Mouse (Mus musculus) gastrocnemius, postnatal 14 days (tissue): ENCODE data around the gene Recql5. TPM values are rescaled to one million over a fixed set of nuclear protein-coding genes. Genes with fewer than 3 reads are reported as not detected.

Experiments
- DNase-seq: peaks from one replicate; pipeline ENCODE4 v3.0.0; 2021; ENCODE audit warnings: mixed read lengths
- intact Hi-C: fragments of 180-260 bp; cut with DNase I; formaldehyde crosslinking; loops from one replicate; pipeline ENCODE4 v1.15.1; 2025; ENCODE audit warnings: low total_unique reads
- long read RNA-seq, 2 experiments: library from polyadenylated mRNA; stranded (forward); transcript quantifications; one replicate each; pipeline ENCODE4 v2.0.0; 2021
- total RNA-seq, 2 experiments: library from RNA; stranded (reverse); gene quantifications; 2 replicates each; pipeline ENCODE4 v1.2.3; 2021

Recql5 gene
- total RNA-seq, result 1 to 10 TPM; 5.7 to 6.3 TPM
- long read RNA-seq, experiment 1, transcript Recql5-201 (19 exons, 3,971 nt), result major isoform, 6 of 7 reads
- long read RNA-seq, experiment 1, partial matches to known transcripts, result 1 of 7 reads
- long read RNA-seq, experiment 1, other reads (novel, unspliced or antisense), result 0 of 7 reads
- long read RNA-seq, experiment 2, transcript Recql5-201 (19 exons, 3,971 nt), result major isoform, 8 of 11 reads
- long read RNA-seq, experiment 2, partial matches to known transcripts, result 0 of 11 reads
- long read RNA-seq, experiment 2, other reads (novel, unspliced or antisense), result 3 of 11 reads

DNA sequence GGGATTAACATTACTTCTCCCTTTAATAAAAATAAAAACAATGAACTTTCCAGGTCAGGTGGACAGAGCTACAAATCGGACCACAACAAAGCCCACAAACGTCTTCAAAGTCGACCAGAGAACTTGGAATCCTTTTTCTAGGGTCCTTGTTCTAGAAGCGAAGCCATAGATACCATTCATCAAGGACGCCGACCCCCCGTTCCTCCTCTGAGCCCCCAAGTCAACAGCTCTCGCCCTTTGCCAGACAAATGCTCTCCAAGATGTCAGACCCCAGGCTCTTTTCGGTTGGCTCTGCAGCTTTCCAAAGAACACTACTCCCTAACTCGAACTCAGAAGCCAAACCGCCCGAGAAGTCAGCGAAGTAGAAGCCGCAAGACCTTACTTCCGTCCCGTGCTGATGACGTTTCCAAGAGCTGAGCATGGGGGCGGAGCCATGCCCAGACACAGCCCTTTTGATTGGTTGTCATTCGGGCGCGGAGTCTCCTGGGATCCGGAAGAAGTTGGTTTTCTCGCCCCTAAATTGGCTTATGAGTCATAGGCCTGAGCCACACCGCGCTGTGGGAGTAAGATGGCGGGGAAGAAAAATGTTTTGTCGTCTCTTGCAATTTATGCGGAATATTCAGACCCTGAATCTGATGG, at the start of gene Recql5, which contains the start of gene Sap30bp:
Recql5 (minus strand) TSS at position 370 of the 639 bp plus-strand sequence.
Sap30bp (plus strand) TSS at position 175 of the 639 bp plus-strand sequence.
- intact Hi-C loops, result no loop called here
- DNase-seq, result peak; percentile 97

DNA sequence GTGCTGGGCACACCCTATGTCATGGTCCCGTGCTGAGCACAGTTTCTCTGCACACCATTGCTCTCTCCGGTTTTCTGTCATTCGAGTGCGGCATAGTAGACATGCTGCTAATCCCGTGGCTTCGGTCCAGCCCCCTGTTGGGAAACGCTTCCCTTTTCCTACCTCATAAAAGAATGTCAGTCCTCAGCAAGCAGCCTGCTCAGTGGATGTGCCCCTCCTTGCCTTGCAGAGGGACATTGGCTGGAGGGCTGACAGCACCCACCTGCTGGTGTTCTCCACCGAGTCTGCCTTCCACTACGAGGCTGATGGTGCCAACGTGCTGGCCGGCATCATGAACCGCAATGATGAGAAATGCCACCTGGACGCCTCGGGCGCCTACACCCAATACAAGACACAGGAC, 49.2 kb upstream of the Recql5 start:
- no peak for DNase-seq

DNA sequence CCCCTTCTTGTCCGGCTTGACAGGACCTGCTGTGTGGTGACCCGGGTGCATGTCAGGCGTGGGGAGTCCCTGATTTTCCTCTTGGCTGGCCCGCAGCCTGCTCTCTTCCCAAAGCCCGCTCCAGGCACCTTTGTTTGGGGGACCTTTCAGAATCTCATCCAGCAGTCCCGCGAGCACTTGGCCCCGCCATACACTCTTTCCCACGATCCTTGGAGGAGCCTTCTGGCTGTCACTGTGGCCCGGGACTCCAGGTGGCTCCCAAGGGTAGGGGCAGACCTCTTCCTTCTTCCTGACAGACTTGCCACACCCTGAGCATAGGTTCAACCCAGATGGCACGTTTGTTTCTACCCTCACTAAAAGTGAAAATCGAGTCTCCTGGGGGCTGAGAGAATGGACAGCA, 42.3 kb upstream of the Recql5 start:
- intact Hi-C loops, result no loop called here
- no peak for DNase-seq

More for the DNA sequence above, 49.2 kb upstream of the Recql5 start:
- intact Hi-C loops, result no loop called here

DNA sequence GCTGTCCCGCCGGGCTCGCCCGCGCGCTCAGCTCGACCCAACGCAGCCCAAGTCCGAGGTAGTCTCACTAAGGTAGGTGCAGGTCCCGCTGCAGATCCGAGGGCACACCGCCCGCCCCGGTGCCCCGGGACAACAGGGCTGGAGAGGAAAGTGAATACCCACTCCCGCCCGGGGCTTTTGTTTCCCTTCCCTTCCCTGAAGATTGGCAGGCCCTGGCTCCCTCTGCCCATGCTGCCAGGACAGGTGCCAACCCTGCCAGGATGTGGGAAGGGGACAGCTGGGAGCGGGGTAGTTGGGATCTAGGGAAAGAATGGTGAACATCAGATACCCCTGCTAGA, 41.8 kb upstream of the Recql5 start:
- DNase-seq, result no peak
- intact Hi-C loops, result no loop called here

DNA sequence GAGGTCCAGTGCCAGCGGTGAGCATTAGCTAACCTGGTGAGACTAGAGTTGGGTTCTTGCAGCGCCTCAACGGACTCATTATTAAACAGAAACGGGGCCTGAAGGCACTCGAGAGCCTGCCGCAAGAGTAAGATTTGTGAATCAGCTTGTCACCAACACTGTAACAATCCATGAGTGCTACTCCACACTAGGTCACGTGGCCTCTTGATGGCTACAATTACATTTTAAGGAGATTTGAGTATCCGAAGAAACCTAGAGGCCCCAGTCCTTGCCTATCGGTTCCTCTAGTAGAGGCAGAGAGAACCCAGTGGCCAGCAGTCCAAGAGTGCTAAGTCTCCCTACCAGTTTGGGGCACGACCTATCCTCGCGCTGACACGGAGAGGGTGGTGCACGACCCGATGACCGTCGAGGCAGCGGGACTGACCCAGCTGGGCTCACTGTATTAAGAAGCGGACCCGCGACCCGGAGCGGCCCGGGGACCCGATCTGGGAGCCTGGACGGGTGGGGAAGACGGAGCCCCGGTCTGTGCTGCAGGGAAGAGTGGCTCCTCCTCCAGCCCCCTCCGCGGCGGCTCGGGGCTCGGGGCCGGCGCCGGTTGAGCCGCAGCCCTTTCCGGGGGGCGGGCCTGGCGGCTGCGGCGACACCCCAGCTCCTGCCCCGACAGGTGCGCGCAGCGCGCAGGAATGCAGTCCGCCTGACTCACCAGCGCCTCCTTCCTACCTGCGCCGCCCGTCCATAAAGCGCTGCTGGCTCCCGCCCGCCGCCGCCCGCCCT, 41.2 kb upstream of the Recql5 start, which contains the start of gene Itgb4:
Itgb4 (plus strand) TSS at position 401 of the 774 bp plus-strand sequence.
- peak; percentile 22 for DNase-seq
- intact Hi-C loops, result no loop called here

DNA sequence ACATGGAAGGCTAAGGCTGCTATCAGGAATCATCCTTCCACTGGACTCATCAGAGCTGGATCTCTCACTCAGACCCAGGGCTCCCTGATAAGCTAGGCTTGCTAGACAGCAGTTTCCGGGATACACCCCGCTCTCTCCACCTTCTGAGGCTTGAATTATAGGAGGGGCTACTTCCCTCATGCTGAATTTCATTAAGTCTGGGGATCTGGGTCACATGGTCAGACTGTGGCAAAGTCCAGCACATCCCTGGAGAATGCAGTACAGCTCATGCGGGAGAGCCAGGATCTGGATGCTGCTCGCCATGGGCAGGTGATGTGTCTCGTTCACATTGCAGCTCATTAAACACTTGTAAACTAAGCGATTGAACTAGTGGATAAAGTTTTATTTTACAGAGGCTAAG, 37.7 kb upstream of the Recql5 start:
- intact Hi-C loops, result no loop called here
- DNase-seq, result no peak

DNA sequence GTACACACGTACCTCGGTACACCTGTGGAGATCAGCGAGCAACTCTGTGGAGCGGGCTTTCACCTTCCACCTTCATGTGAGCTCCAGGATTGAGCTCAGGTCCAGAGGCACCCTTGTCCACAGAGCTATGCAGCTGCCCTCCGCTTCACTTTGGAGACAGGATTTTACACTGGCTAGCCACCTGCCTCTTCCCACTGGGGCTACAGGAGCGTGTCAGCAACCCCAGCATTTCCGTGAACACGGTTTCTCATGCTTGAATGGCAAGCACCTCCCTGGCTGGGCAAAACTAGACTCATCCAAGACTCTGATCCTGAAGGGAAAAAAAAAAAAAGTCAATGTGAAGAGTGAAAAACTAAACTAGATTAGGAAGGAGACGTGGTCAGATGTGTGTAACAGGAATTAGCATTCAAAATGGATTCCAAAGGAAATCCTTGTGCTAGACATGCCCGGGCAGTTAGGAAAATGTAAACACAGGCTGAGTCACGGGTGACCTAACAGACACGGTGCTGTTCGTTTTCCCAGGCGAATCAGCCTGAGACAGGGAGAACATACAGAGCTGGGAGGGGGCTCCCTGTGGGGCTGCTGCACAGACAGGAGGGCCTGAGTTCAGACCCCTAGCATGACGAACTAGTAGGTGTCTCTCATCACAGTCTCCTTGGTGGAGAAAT, 36.9 kb upstream of the Recql5 start:
- DNase-seq, result no peak
- intact Hi-C loops, result no loop called here

DNA sequence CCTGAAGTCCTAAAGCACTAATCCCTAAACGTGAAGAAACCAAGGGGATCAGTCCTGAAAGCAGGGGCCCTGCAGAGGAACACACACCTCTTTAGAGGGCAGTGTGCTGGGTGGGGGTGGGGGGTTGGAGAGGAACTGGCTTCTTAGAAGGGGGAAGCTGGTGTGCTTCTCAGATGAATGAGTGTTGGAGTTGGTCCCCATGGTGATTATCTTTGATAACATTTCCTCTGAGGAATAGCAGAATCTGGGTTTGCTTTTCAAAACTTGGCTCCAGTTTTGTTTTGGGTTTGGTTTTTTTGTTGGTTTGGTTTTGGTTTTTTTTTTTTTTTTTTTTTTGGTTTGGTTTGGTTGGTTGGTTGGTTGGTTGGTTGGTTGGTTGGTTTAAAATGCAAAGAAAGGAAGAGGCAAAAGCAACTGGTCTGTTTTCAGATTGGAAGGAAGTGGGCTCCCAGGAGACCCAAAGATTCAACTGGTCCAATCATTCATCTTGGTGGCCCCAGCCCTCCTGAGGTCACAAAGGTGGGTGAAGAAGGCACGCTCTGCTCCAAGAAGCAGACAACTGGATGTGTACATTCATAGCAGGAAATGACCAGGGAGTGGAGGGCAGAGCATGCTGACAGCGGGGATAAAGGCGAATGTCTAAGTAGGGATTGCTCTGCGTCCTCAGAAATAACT, 35.6 kb upstream of the Recql5 start:
- intact Hi-C loops, result no loop called here
- DNase-seq, result no peak

DNA sequence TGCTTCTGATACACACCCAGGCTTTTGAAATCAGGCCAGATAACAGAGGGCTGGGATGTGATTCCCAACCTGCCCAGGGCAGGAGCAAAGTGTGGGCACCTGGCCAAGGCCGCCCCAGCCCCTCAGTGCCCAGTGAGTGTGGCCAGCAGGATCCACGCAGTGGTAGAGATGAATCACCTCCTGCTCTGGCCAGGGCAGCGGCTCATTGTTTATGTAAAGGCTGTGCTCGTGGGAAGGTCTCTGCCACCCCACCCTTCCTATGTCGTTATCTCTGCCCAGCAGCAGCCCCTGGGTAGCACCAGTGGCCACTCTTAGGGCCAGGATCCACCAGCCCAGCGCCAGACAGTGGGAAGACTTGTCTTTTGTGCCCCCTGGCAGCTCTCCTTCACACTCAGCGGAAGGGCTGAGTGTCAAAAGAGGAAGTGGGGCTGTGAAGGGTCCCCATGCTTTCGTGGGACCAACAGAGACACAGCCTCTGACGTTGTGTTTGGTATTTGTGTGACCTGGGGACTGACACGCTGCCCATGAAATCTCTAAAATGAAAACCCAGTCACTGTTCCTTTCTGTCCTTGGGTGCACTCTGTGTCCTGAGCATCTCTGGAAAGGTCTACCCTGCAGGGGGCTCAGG, 31.8 kb upstream of the Recql5 start:
- no peak for DNase-seq
- intact Hi-C loops, result no loop called here

DNA sequence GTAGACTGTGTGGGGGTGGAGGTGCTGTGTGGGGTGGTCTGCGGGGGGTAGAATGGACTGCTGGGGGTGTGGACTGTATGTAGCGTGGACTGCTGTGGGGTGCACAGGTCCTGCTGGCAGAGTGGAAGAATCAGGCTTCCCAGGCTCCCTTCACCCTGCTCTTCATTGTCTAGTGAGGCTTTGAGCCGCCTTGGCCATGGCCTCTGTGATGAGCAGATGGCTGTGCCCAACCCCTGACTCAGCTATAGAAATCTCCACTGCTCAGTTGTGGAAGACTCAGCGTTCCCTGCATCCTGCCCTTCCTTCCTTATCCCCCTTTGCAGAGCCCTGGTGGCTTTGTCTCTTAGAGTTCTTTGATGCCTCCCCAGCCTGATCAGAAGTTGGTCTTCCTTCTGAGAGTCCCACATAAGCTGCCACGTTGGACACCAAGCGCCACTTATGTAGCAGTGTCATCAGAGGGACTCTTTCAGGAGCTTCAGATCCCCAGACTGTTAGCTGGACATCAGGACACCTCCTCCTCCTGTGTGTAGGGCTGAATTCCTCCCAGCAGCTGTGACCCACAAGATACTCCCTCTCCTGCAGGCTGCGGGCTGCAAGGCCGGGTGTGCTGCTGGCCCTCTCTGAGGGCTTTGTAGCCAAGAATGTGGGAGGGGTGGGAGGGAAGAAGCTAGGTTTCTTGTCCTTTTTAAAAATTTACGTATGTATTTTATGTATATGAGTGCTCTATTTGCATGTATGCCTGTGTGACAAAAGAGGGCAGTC, 29.6 kb upstream of the Recql5 start:
- intact Hi-C loops, result no loop called here
- no peak for DNase-seq

DNA sequence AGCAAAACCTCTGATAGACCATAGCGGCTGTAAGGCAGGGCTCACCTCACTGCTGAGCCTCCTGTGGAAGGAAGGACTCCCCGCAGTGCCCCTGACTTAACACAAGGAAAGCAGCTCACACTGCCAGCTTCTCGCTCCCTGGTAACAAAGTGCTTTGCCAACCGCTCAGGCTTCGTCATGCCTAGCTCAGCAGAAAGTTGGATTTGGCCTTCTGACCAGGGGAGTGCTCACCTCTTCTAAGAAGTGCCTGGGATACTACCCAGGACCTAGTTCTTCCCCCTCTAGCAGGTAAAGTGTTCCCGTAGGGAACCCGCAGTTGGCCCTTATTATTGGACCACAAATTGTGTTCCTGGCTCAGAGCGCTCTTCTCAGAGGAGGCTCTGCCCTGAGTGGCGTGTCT, 25.7 kb upstream of the Recql5 start:
- intact Hi-C loops, result no loop called here

DNA sequence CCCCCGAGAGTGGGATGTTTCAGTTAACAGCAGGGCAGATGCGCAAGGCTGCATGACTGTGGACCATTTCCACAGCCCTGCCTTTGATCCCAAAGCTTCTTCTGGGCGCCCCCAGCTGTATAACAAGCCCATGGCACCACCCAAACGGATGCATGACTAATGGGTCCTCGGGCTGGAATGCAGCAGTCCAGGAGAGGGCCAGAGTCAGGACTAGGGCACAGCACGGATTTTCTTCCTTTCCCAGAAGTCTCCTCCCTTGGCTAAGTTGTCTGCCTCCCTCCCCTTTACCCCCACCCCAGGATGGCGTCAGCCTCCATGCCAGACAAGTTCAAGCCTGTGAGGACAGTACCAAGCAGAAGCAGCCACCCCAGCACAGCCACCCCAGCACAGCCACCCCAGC, 24.7 kb upstream of the Recql5 start:
- intact Hi-C loops, result no loop called here
- no peak for DNase-seq

More for the DNA sequence above, 25.7 kb upstream of the Recql5 start:
- no peak for DNase-seq

DNA sequence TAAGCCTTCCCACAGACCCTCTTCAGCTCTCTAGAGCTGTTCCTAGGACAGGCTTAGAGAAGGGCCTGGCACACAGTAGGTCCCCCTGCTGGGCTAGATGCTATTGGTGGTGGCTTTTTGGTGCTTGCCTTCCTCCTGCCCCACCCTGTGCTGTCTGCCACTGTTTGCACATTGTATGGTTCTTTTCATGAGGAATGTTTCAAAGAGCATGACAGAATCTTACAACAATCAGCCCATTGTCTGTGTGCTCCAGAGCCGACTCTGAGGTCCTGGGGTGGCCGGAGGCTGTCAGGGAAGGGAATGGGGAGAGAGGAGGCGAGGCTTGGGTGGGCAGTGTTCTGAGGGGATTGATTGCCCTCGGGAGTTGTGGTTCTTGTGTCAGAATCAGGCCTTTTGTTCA, 23.2 kb upstream of the Recql5 start:
- intact Hi-C loops, result no loop called here
- DNase-seq, result no peak

DNA sequence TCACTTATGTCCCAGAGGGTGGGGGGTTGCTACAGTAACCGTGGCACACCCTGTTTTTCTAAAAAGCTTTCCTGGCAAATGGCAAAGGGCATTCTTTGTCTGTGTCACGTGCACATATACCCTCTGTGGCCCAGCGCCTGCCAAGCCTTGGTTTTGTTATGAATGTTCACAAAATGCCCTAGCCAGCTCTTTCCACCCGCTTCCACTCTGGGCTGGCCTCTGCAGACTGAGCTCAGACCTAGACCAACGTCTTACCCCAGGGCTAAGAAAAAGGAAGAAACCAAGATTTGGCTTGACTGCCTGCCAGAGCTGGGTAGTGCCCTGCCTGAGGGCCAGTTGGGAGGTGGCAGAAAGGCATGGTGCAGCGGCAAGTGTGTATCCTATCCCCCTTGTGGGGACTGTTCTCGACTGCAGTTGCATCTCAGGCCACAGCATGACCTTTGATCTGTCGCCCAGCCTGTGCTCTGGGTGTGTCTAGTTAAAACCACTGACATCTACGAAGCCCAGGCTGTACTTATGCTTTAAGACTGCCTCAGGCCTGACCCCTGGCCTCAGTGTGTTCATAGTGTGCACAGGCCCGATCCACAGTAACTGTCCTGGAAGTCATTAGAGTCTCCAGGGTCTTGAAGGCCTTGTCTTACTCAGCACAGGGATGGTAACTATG, 22.1 kb upstream of the Recql5 start:
- intact Hi-C loops, result no loop called here
- DNase-seq, result no peak

DNA sequence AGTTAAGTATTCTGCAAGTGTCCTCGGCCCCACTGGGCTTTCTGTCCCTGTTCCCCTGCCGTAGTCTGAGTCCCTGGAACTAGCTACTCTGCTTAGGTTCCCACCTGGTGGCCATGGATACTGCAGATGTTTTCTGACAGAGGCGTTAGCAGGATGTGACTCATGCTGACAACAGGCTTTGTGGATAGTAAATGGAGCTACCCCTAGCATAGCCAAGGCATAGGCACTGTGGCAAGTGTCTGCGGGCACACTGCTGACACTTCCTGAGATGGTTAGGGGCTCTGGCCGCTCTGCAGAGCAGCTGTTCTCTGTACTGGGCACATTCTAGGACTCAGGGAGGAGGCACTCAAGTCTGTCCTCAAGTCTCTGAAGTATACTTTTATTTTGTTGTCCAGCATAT, 21.4 kb upstream of the Recql5 start:
- intact Hi-C loops, result no loop called here
- DNase-seq, result no peak

DNA sequence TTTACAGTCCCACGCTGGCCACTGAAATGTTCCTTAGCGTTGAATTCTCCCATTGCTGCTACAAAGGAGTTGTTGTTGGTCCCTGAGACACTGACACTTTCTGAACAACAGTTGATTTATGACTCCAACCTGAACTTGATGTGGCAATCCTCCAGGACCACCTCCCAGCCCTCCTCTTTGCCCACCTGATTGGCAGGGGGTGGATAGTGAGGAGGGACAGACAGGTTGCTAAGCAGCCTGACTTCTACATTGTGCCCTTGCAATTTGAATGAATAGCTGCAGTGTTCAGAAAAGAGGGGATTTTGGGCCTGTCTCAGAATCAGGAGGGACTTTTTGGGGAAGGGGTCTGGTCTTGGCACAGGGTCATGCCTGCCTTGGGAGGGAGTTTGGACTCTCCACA, 17.4 kb upstream of the Recql5 start:
- intact Hi-C loops, result no loop called here
- no peak for DNase-seq

DNA sequence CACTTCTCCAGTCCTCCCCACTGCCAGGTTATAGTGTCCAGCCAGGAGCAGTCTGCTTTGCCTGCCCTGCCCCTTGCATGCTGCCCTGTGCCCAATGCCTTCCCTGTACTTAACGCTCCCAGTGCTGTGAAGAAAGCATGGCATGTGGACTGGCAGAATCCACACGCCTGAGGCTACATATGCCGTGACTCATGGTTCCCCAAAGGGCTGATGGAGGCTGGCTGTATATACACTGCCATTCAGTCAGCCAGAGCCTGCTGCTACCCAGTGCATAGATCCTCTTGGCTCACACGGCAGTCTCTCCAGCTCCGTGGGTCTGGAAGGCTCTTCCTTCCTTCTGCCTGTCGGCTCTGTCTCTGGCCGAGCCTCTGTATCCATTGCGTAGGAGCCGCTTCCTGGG, 15.0 kb upstream of the Recql5 start:
- intact Hi-C loops, result no loop called here
- no peak for DNase-seq
